Mouse (Mus musculus) Muller cell, postnatal 12 days (primary cell): Measurements from ENCODE around the gene Sfrp5.
A peak's percentile ranks its signal among the peaks of the same experiment; 100 is the strongest.

Experiments
- DNase-seq: peaks from one replicate; pipeline ENCODE4 v3.0.0-alpha.2; 2015; ENCODE audit errors: inconsistent ontology term

Gene Sfrp5

GRCm38 (mm10) chr19:42198026-42198425 lies 4.0 kb downstream of the Sfrp5 start:
- no peak for DNase-seq

GRCm38 (mm10) chr19:42197066-42197465 lies 5.0 kb downstream of the Sfrp5 start:
- no peak for DNase-seq

- DNase-seq: no peak
These were observed 5.7 kb downstream of the Sfrp5 start for GRCm38 (mm10) chr19:42196378-42196777.

- peak; percentile 74 for DNase-seq
These were observed 8.7 kb downstream of the Sfrp5 start for GRCm38 (mm10) chr19:42193311-42193710.

- no peak for DNase-seq
These were observed 11.6 kb downstream of the Sfrp5 start for GRCm38 (mm10) chr19:42190494-42190893.

- no peak for DNase-seq
These were observed 12.3 kb downstream of the Sfrp5 start for GRCm38 (mm10) chr19:42189735-42190134.

GRCm38 (mm10) chr19:42182673-42183072 lies 19.4 kb downstream of the Sfrp5 start:
- no peak for DNase-seq

GRCm38 (mm10) chr19:42179356-42179755 lies 22.7 kb downstream of the Sfrp5 start:
- no peak for DNase-seq

GRCm38 (mm10) chr19:42177461-42177860 lies 24.6 kb downstream of the Sfrp5 start:
- no peak for DNase-seq

- no peak for DNase-seq
These were observed 25.2 kb downstream of the Sfrp5 start for GRCm38 (mm10) chr19:42176841-42177240.

GRCm38 (mm10) chr19:42170025-42170969 lies 31.8 kb downstream of the Sfrp5 start:
- peak; percentile 95 for DNase-seq

GRCm38 (mm10) chr19:42169322-42169975 lies 32.6 kb downstream of the Sfrp5 start:
- DNase-seq: no peak

GRCm38 (mm10) chr19:42167489-42167888 lies 34.6 kb downstream of the Sfrp5 start:
- no peak for DNase-seq

- peak; percentile 27 for DNase-seq
These were observed 35.3 kb downstream of the Sfrp5 start for GRCm38 (mm10) chr19:42166766-42167165.

GRCm38 (mm10) chr19:42166130-42166529 lies 35.9 kb downstream of the Sfrp5 start:
- DNase-seq: peak; percentile 86

- peak; percentile 17 for DNase-seq
These were observed 37.9 kb downstream of the Sfrp5 start for GRCm38 (mm10) chr19:42164188-42164587.

GRCm38 (mm10) chr19:42163764-42164163 lies 38.3 kb downstream of the Sfrp5 start, which contains the start of gene Zfyve27:
Gene Zfyve27 (plus strand): TSS chr19:42163951.
- DNase-seq: no peak

GRCm38 (mm10) chr19:42158246-42159017 lies 43.6 kb downstream of the Sfrp5 start:
- DNase-seq: no peak

GRCm38 (mm10) chr19:42157493-42158237 lies 44.4 kb downstream of the Sfrp5 start:
- DNase-seq: no peak

- peak; percentile 82 for DNase-seq
These were observed 50.1 kb downstream of the Sfrp5 start for GRCm38 (mm10) chr19:42151990-42152389.

GRCm38 (mm10) chr19:42148569-42148860 lies 53.5 kb downstream of the Sfrp5 start:
- no peak for DNase-seq
